Mouse (Mus musculus) stomach, postnatal 0 days (tissue): ENCODE measurements around the gene Fads2. TPM values are rescaled to one million over a fixed set of nuclear protein-coding genes. Genes with fewer than 3 reads are reported as not detected.

Experiments
- ATAC-seq: fragments of 200-750 bp; cut with Nextera tagmentation; 2 replicates; pipeline ENCODE4 v1.8.0; 2017; ENCODE audit not compliant: low FRiP score, low TSS enrichment
- DNase-seq: peaks from one replicate; pipeline ENCODE4 v3.0.0-alpha.2; 2016; ENCODE audit warnings: low spot score
- H3K27ac ChIP-seq: fragments of 300-500 bp; sonication (generic); replicated peaks from 2 replicates; pipeline ENCODE4 v1.5.1; 2014; ENCODE audit warnings: mild to moderate bottlenecking, control low read depth
- H3K27me3 ChIP-seq: fragments of 300-500 bp; sonication (generic); 2 replicates; pipeline ENCODE4 v1.6.1; 2014; ENCODE audit warnings: low read length; ENCODE audit not compliant: control insufficient read depth, insufficient read depth
- H3K36me3 ChIP-seq: fragments of 300-500 bp; sonication (generic); 2 replicates; pipeline ENCODE4 v1.6.1; 2014; ENCODE audit warnings: low read length, mixed read lengths; ENCODE audit not compliant: control insufficient read depth, insufficient read depth
- H3K4me1 ChIP-seq: fragments of 300-500 bp; sonication (generic); replicated peaks from 2 replicates; pipeline ENCODE4 v1.6.1; 2014; ENCODE audit warnings: antibody characterized with exemption; ENCODE audit not compliant: control insufficient read depth, insufficient read depth
- H3K4me2 ChIP-seq: fragments of 300-500 bp; sonication (generic); replicated peaks from 2 replicates; pipeline ENCODE4 v1.6.1; 2014; ENCODE audit warnings: low read depth, mild to moderate bottlenecking, control low read depth, moderate library complexity
- H3K4me3 ChIP-seq: fragments of 300-500 bp; sonication (generic); 2 replicates; pipeline ENCODE4 v1.5.1; 2014; ENCODE audit warnings: low read depth, low read length, control low read depth
- H3K9ac ChIP-seq: fragments of 300-500 bp; sonication (generic); 2 replicates; pipeline ENCODE4 v1.6.1; 2014; ENCODE audit warnings: mild to moderate bottlenecking, low read length, control low read depth, mixed read lengths
- H3K9me3 ChIP-seq: fragments of 300-500 bp; sonication (generic); 2 replicates; pipeline ENCODE4 v1.6.1; 2016; ENCODE audit warnings: low read length; ENCODE audit not compliant: control insufficient read depth
- CTCF ChIP-seq: IDR thresholded peaks from 2 replicates; pipeline ENCODE4 v1.5.1; 2016; ENCODE audit warnings: antibody characterized with exemption, low read depth, mild to moderate bottlenecking, moderate library complexity
- EP300 ChIP-seq: optimal IDR thresholded peaks from 2 replicates; pipeline ENCODE3; 2016; ENCODE audit warnings: antibody characterized with exemption
- WGBS: fragments of 180-500 bp; shearing (Covaris S2); extraction: QIAGEN DNeasy Blood & Tissue Kit; methylation state at CpG from one replicate; pipeline ENCODE4 v1.1.7; 2014; 5-methylcytosine and 5-hydroxymethylcytosine counted together
- polyA plus RNA-seq: library from polyadenylated mRNA; unstranded; fragments of >200 nt; fragmentation: Nextera tagmentation; extraction: Ambion mirVana; gene quantifications from 2 replicates; pipeline ENCODE4 v1.2.1, GENCODE M21; 2015

Gene Fads2
- polyA plus RNA-seq, 1 experiment from 2014 or later = 34.6 TPM

DNA sequence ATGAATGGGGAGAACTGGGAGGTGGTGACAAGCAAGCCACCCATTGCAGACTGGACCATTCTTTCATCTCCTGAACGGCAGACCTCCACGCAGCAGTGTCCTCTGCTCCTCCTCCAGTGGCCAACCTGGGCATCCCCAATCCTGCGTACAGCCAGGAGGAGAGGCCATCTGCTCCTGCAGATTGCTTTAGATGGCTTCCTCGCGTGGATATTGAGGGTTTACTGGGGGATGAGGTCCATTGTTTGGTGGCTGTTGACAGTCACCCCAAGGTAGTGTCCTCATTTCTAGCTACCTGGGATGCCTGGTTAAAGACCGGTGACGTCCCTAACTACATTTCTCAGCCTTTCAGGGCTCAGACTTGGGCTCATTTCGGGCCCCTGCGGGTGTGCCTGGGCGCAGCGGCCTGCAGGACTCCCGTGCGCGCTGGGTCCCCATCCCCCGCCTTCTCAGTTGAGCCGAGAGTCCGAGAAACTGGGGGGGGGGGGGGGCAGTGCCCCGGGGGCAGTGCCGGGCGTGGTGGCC, 60.6 kb downstream of the Fads2 start:
- TF ChIP-seq EP300 (no peak), CTCF (no peak)
- Histone ChIP-seq H3K4me2 (peak overlapping the region; percentile 97), H3K9me3 (no peaks in the 10 kb centered on the region), H3K27ac (peak overlapping the region; percentile 65), H3K9ac (peak overlapping the region; percentile 70), H3K4me1 (peaks cover 8% of the 10 kb centered on the region), H3K36me3 (no peaks in the 10 kb centered on the region), H3K27me3 (no peaks in the 10 kb centered on the region), H3K4me3 (peak overlapping the region; percentile 62)
- DNase-seq = no peak
- no peak for ATAC-seq
- WGBS = 5% methylated on average over 18 of the region's 20 CpGs

DNA sequence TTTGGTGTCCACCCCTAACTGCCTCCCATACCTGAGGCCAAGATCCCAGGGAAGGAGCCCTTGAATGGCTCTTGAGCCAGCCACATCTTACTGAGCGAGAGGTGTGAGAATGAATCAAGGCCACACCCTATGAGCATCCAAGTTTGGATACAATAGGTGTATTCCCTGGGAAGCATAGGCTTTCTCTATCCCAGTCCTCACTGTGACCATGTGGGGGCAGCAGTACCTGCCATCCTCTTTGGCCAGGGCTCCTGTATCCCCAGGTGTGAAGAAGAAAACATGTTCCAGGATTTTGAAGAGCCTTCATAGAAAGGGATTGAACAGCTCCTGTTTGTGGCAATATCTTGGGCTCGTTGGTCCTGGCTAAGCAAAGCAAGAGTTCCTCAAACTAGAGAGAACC, 61.9 kb downstream of the Fads2 start:
- TF ChIP-seq EP300 = no peak
- TF ChIP-seq CTCF = peak; percentile 71
- H3K9ac ChIP-seq = no peak overlapping the region
- peaks cover 8% of the 10 kb centered on the region for H3K4me1 ChIP-seq
- H3K4me2 ChIP-seq = no peak overlapping the region
- no peaks in the 10 kb centered on the region for H3K27me3 ChIP-seq
- ATAC-seq = no peak
- no peak overlapping the region for H3K4me3 ChIP-seq
- no peaks in the 10 kb centered on the region for H3K9me3 ChIP-seq
- 70% methylated on average over 2 of the region's 2 CpGs for WGBS
- DNase-seq = peak; percentile 62
- no peak overlapping the region for H3K27ac ChIP-seq
- H3K36me3 ChIP-seq = no peaks in the 10 kb centered on the region

DNA sequence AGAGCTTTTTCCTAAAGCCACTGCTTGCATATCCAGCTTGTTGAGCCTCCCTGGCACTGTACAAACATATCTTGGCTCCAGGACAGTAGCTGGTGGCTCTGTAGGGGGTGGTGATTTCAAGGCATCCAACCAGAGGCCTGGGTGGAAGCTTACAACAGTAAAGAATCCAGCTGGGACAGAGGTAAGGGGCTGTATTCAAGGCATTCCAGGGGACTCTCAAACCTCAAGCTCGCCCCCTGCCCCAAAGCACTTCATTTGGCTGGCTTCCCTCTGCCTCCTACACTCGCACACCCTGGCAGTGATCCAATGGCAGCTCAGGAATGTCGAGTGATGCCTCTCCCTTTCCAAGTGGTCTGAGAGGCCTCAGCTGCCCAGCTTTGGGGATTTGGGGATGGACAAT, 62.6 kb downstream of the Fads2 start:
- Histone ChIP-seq H3K4me1 (peaks cover 7% of the 10 kb centered on the region), H3K27ac (peak overlapping the region; percentile 20; the same call in 1 of the 2 replicates), H3K9ac (0 out of 2 replicates have a peak overlapping the region, but pooled peaks have one; percentile 8), H3K4me3 (no peak overlapping the region), H3K4me2 (peak overlapping the region; percentile 2; the same call in 1 of the 2 replicates), H3K27me3 (no peaks in the 10 kb centered on the region), H3K9me3 (no peaks in the 10 kb centered on the region), H3K36me3 (no peaks in the 10 kb centered on the region)
- ATAC-seq = no peak
- peak; percentile 2; the same call in 1 of the 2 replicates for TF ChIP-seq CTCF
- TF ChIP-seq EP300 = no peak
- WGBS = 13% methylated on average over 3 of the region's 3 CpGs
- peak; percentile 59 for DNase-seq

DNA sequence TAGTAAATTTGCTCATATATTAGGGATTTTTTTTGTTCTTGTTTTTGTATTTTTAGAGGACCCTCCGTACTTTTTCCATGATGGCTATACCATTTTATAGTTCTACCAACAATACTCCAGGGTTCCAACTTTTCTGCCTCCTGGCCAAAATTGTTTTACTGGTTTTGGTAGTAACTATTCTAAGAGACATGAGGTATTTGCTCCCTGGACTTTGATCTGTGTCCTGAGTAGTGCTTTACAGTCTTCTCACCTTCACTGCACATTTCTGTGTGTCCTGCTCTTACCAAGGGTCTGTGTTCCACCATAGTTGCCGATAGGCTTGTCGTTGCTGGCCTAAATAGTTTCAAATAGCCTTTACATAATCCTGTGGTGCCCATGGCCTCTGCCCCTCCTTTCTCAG, 63.2 kb downstream of the Fads2 start:
- H3K27me3 ChIP-seq = no peaks in the 10 kb centered on the region
- 0 out of 2 replicates have a peak overlapping the region, but pooled peaks have one; percentile 20 for H3K27ac ChIP-seq
- H3K9me3 ChIP-seq = no peaks in the 10 kb centered on the region
- DNase-seq = no peak
- H3K36me3 ChIP-seq = no peaks in the 10 kb centered on the region
- 0 out of 2 replicates have a peak overlapping the region, but pooled peaks have one; percentile 5 for H3K9ac ChIP-seq
- 76% methylated on average over 3 of the region's 3 CpGs for WGBS
- H3K4me2 ChIP-seq = 0 out of 2 replicates have a peak overlapping the region, but pooled peaks have one; percentile 2
- H3K4me1 ChIP-seq = peaks cover 3% of the 10 kb centered on the region
- H3K4me3 ChIP-seq = no peak overlapping the region
- TF ChIP-seq EP300 (no peak), CTCF (no peak)
- ATAC-seq = no peak

DNA sequence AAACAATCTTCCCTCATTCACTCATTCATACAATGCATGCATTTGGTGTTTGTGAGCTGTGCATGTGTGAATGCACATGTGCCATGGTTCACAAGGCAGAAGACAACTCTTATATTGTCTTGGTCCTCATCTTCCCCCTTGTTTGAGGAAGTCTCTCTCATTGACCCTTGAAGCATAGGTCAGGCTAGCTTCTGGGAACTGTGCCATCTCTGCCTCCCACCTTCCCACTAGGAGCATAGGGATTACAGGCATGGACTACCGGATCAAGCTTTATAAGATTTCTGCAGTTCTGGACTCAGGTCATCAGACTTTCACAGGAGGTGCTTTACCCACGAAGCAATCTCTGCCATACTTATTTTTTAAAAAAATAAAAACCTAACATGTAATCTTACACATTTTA, 64.0 kb downstream of the Fads2 start:
- 58% methylated on average over 2 of the region's 2 CpGs for WGBS
- DNase-seq = no peak

DNA sequence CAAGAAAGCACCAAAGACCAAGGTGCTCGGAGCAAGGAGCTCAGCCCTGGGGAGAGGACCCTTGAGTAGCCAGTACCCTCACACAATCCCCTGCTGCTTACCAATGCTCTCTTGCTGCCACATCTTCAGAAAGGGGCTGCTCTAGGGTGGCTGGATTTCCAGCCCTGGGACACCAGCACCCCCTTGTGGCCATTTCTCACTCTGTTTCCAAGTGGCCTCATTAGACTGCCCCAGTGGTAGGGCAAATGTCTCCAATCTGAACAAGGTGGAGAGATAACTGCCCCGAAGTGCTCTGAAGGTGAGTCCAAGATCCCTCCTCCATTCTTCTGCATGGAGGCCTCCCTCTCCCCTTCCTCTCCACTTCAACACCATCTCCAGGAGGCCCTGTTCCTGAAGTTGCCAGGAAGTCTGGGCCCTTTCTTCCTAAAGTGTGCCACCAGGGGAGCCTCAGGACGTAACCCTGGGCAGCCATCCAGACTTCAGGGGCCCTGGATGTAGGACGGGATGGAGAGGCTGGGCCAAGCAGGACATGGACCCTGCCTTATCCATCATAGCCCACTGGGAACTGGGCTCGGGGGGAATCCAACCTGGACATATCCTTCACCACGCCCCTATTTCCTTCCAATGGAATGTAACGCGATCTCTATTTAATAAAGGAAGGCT, 66.6 kb downstream of the Fads2 start:
- no peaks in the 10 kb centered on the region for H3K9me3 ChIP-seq
- H3K27ac ChIP-seq = no peak overlapping the region
- H3K9ac ChIP-seq = peak overlapping the region; percentile 23; the same call in 1 of the 2 replicates
- H3K36me3 ChIP-seq = no peaks in the 10 kb centered on the region; the same call in 1 of the 2 replicates
- no peaks in the 10 kb centered on the region for H3K27me3 ChIP-seq
- 47% methylated on average over 8 of the region's 8 CpGs for WGBS
- no peak overlapping the region for H3K4me2 ChIP-seq
- TF ChIP-seq EP300 (no peak), CTCF (peak; percentile 96)
- H3K4me3 ChIP-seq = no peak overlapping the region
- DNase-seq = peak; percentile 88
- H3K4me1 ChIP-seq = peaks cover 3% of the 10 kb centered on the region
- ATAC-seq = peak; percentile 80

More for the DNA sequence above, 64.0 kb downstream of the Fads2 start:
- Histone ChIP-seq H3K36me3 (no peaks in the 10 kb centered on the region; the same call in 1 of the 2 replicates), H3K9ac (no peak overlapping the region), H3K4me3 (no peak overlapping the region), H3K4me2 (no peak overlapping the region), H3K27me3 (no peaks in the 10 kb centered on the region), H3K9me3 (no peaks in the 10 kb centered on the region), H3K4me1 (peaks cover 3% of the 10 kb centered on the region), H3K27ac (no peak overlapping the region)
- ATAC-seq = no peak
- TF ChIP-seq CTCF = no peak
- no peak for TF ChIP-seq EP300
